Mouse (Mus musculus) MEL (cell line): ENCODE results near the gene Actr3. TPM values are rescaled to one million over a fixed set of nuclear protein-coding genes. Genes with fewer than 3 reads are reported as not detected.

Source experiments
- DNase-seq: peaks from one replicate; pipeline ENCODE4 v3.0.0; 2011; ENCODE audit warnings: low read depth, low spot score
- H3K27ac ChIP-seq: 2 replicates; pipeline ENCODE4 v1.5.1; 2012; ENCODE audit warnings: low read depth, mild to moderate bottlenecking, control low read depth, low read length, moderate library complexity; ENCODE audit not compliant: control insufficient read depth
- H3K27me3 ChIP-seq, 2 experiments: fragments of 150-350 bp in 1 of 2; sonication (generic) in 1 of 2; 2 replicates each; pipeline ENCODE4 v1.6.1; 2012; ENCODE audit warnings: low read length in 2 of 2, mild to moderate bottlenecking in 2 of 2, improper control_type of control experiment in 1 of 2, moderate library complexity in 1 of 2; ENCODE audit not compliant: insufficient read depth in 2 of 2, control insufficient read depth in 1 of 2
- H3K36me3 ChIP-seq, 2 experiments: 2 replicates each; pipeline ENCODE4 v1.6.1; 2012 to 2014; ENCODE audit warnings: low read length in 2 of 2, improper control_type of control experiment in 1 of 2, inconsistent platforms in 1 of 2, mild to moderate bottlenecking in 1 of 2; ENCODE audit not compliant: insufficient read depth in 2 of 2, control insufficient read depth in 1 of 2
- H3K4me1 ChIP-seq, 2 experiments: fragments of 150-350 bp in 1 of 2; sonication (generic) in 1 of 2; 2 replicates each; pipeline ENCODE4 v1.6.1; 2012; ENCODE audit warnings: low read length in 2 of 2, improper control_type of control experiment in 1 of 2, mild to moderate bottlenecking in 1 of 2; ENCODE audit not compliant: insufficient read depth in 2 of 2, control insufficient read depth in 1 of 2
- H3K4me3 ChIP-seq, 2 experiments: fragments of 150-350 bp in 1 of 2; sonication (generic) in 1 of 2; 2 replicates each; pipeline ENCODE4 v1.5.1; 2012; ENCODE audit warnings: low read depth in 2 of 2, low read length in 2 of 2, mild to moderate bottlenecking in 2 of 2, moderate library complexity in 2 of 2, control low read depth in 1 of 2, improper control_type of control experiment in 1 of 2; ENCODE audit not compliant: control insufficient read depth in 1 of 2, insufficient read depth in 1 of 2
- H3K79me2 ChIP-seq: 2 replicates; pipeline ENCODE4 v1.6.1; 2012; ENCODE audit warnings: mild to moderate bottlenecking, low read length, moderate library complexity; ENCODE audit not compliant: control insufficient read depth, poor library complexity, insufficient read depth
- H3K9ac ChIP-seq: 2 replicates; pipeline ENCODE4 v1.6.1; 2012; ENCODE audit warnings: low read depth, mild to moderate bottlenecking, control low read depth, low read length, moderate library complexity; ENCODE audit not compliant: control insufficient read depth, poor library complexity, severe bottlenecking
- H3K9me3 ChIP-seq: fragments of 150-350 bp; sonication (generic); replicated peaks from 2 replicates; pipeline ENCODE4 v1.6.1; 2012; ENCODE audit warnings: mild to moderate bottlenecking, low read length, improper control_type of control experiment, moderate library complexity; ENCODE audit not compliant: insufficient read depth
- BHLHE40 ChIP-seq: IDR thresholded peaks from 2 replicates; pipeline ENCODE4 v1.6.1; 2012; ENCODE audit warnings: low read depth, mild to moderate bottlenecking, inconsistent platforms, low read length, improper control_type of control experiment, borderline replicate concordance
- CHD1 ChIP-seq: IDR thresholded peaks from 2 replicates; pipeline ENCODE4 v1.6.1; 2012; ENCODE audit warnings: low read depth, mild to moderate bottlenecking, inconsistent platforms, low read length, improper control_type of control experiment
- CHD2 ChIP-seq: IDR thresholded peaks from 2 replicates; pipeline ENCODE4 v1.6.1; 2011; ENCODE audit warnings: low read length, improper control_type of control experiment
- CTCF ChIP-seq, 3 experiments: IDR thresholded peaks in 2 of 3; conservative IDR thresholded peaks in 1 of 3; 2 replicates each; pipeline ENCODE4 v1.5.1; 2011 to 2012; ENCODE audit warnings: low read length in 3 of 3, low read depth in 2 of 3, mild to moderate bottlenecking in 2 of 3, improper control_type of control experiment in 1 of 3, inconsistent platforms in 1 of 3, mixed read lengths in 1 of 3, moderate library complexity in 1 of 3; ENCODE audit not compliant: control insufficient read depth in 1 of 3, insufficient read depth in 1 of 3, poor library complexity in 1 of 3, severe bottlenecking in 1 of 3
- E2F4 ChIP-seq: IDR thresholded peaks from 2 replicates; pipeline ENCODE4 v1.6.1; 2011; ENCODE audit warnings: low read depth, low read length, improper control_type of control experiment, borderline replicate concordance
- ELF1 ChIP-seq: IDR thresholded peaks from 2 replicates; pipeline ENCODE4 v1.6.1; 2014; ENCODE audit warnings: low read depth, mild to moderate bottlenecking, inconsistent platforms, low read length, improper control_type of control experiment, moderate library complexity
- EP300 ChIP-seq, 2 experiments: IDR thresholded peaks; 2 replicates each; pipeline ENCODE4 v1.6.1; 2011; ENCODE audit warnings: improper control_type of control experiment in 2 of 2, low read length in 2 of 2, low read depth in 1 of 2, mild to moderate bottlenecking in 1 of 2
- ETS1 ChIP-seq: IDR thresholded peaks from 2 replicates; pipeline ENCODE4 v1.6.1; 2012; ENCODE audit warnings: low read depth, mild to moderate bottlenecking, inconsistent platforms, low read length, improper control_type of control experiment, moderate library complexity
- GATA1 ChIP-seq: IDR thresholded peaks from 2 replicates; pipeline ENCODE4 v1.6.1; 2011; ENCODE audit warnings: low read depth, low read length, improper control_type of control experiment
- HCFC1 ChIP-seq: IDR thresholded peaks from 2 replicates; pipeline ENCODE4 v1.6.1; 2012; ENCODE audit warnings: low read depth, mild to moderate bottlenecking, inconsistent platforms, low read length, improper control_type of control experiment, moderate library complexity
- KAT2A ChIP-seq: conservative IDR thresholded peaks from 2 replicates; pipeline ENCODE4 v1.6.1; 2012; ENCODE audit warnings: low read depth, low read length, improper control_type of control experiment, inconsistent platforms
- MAFK ChIP-seq: IDR thresholded peaks from 2 replicates; pipeline ENCODE4 v1.6.1; 2011; ENCODE audit warnings: low read depth, mild to moderate bottlenecking, low read length, improper control_type of control experiment, borderline replicate concordance
- MAX ChIP-seq: IDR thresholded peaks from 2 replicates; pipeline ENCODE4 v1.6.1; 2011; ENCODE audit warnings: low read length, improper control_type of control experiment
- MAZ ChIP-seq: IDR thresholded peaks from 2 replicates; pipeline ENCODE4 v1.6.1; 2012; ENCODE audit warnings: low read depth, mild to moderate bottlenecking, inconsistent platforms, low read length, improper control_type of control experiment
- MEF2A ChIP-seq: IDR thresholded peaks from 2 replicates; pipeline ENCODE4 v1.6.1; 2014; ENCODE audit warnings: low read depth, mild to moderate bottlenecking, inconsistent platforms, low read length, improper control_type of control experiment; ENCODE audit not compliant: poor library complexity, insufficient replicate concordance, severe bottlenecking; ENCODE audit errors: extremely low read depth
- MXI1 ChIP-seq: IDR thresholded peaks from 2 replicates; pipeline ENCODE4 v1.6.1; 2011; ENCODE audit warnings: mild to moderate bottlenecking, low read depth, low read length, improper control_type of control experiment
- MYB ChIP-seq: IDR thresholded peaks from 2 replicates; pipeline ENCODE4 v1.6.1; 2011; ENCODE audit warnings: mild to moderate bottlenecking, low read depth, low read length, improper control_type of control experiment
- MYC ChIP-seq: IDR thresholded peaks from 2 replicates; pipeline ENCODE4 v1.6.1; 2011; ENCODE audit warnings: low read depth, mild to moderate bottlenecking, low read length, improper control_type of control experiment, moderate library complexity
- NELFE ChIP-seq: IDR thresholded peaks from 2 replicates; pipeline ENCODE4 v1.6.1; 2011; ENCODE audit warnings: low read depth, low read length, improper control_type of control experiment
- NRF1 ChIP-seq: IDR thresholded peaks from 2 replicates; pipeline ENCODE4 v1.6.1; 2014; ENCODE audit warnings: low read depth, mild to moderate bottlenecking, inconsistent platforms, low read length, improper control_type of control experiment, moderate library complexity; ENCODE audit not compliant: poor library complexity, insufficient read depth, severe bottlenecking
- POLR2A ChIP-seq, 2 experiments: IDR thresholded peaks; 2 replicates each; pipeline ENCODE4 v1.6.1; 2011 to 2012; ENCODE audit warnings: low read length in 2 of 2, mild to moderate bottlenecking in 2 of 2, control low read depth in 1 of 2, improper control_type of control experiment in 1 of 2, low read depth in 1 of 2, moderate library complexity in 1 of 2; ENCODE audit not compliant: control insufficient read depth in 1 of 2, insufficient read depth in 1 of 2, poor library complexity in 1 of 2
- POLR2AphosphoS2 ChIP-seq: IDR thresholded peaks from 2 replicates; pipeline ENCODE4 v1.6.1; 2011; ENCODE audit warnings: low read length, improper control_type of control experiment
- RCOR1 ChIP-seq: IDR thresholded peaks from 2 replicates; pipeline ENCODE4 v1.6.1; 2012; ENCODE audit warnings: low read depth, mild to moderate bottlenecking, inconsistent platforms, low read length, improper control_type of control experiment
- SIN3A ChIP-seq: IDR thresholded peaks from 2 replicates; pipeline ENCODE4 v1.6.1; 2012; ENCODE audit warnings: low read length, improper control_type of control experiment, inconsistent platforms
- SMC3 ChIP-seq: IDR thresholded peaks from 2 replicates; pipeline ENCODE4 v1.6.1; 2011; ENCODE audit warnings: low read depth, low read length, improper control_type of control experiment
- TBP ChIP-seq: IDR thresholded peaks from 2 replicates; pipeline ENCODE4 v1.8.0; 2011; ENCODE audit warnings: low read depth, low read length, improper control_type of control experiment
- TCF12 ChIP-seq: IDR thresholded peaks from 2 replicates; pipeline ENCODE4 v1.6.1; 2014; ENCODE audit warnings: low read depth, mild to moderate bottlenecking, inconsistent platforms, low read length, improper control_type of control experiment, moderate library complexity
- UBTF ChIP-seq: IDR thresholded peaks from 2 replicates; pipeline ENCODE4 v1.6.1; 2012; ENCODE audit warnings: low read depth, mild to moderate bottlenecking, inconsistent platforms, low read length, improper control_type of control experiment, moderate library complexity, borderline replicate concordance; ENCODE audit not compliant: insufficient read depth
- USF1 ChIP-seq: IDR thresholded peaks from 2 replicates; pipeline ENCODE4 v1.6.1; 2014; ENCODE audit warnings: low read depth, mild to moderate bottlenecking, inconsistent platforms, low read length, improper control_type of control experiment, moderate library complexity
- USF2 ChIP-seq, 2 experiments: IDR thresholded peaks; 2 replicates each; pipeline ENCODE4 v1.6.1; 2011 to 2012; ENCODE audit warnings: improper control_type of control experiment in 2 of 2, low read length in 2 of 2, borderline replicate concordance in 1 of 2, inconsistent platforms in 1 of 2, low read depth in 1 of 2, mild to moderate bottlenecking in 1 of 2; ENCODE audit not compliant: insufficient read depth in 1 of 2
- ZC3H11A ChIP-seq: IDR thresholded peaks from 2 replicates; pipeline ENCODE4 v1.6.1; 2012; ENCODE audit warnings: low read depth, mild to moderate bottlenecking, inconsistent platforms, low read length, improper control_type of control experiment
- ZKSCAN1 ChIP-seq: IDR thresholded peaks from 2 replicates; pipeline ENCODE4 v1.6.1; 2012; ENCODE audit warnings: low read depth, mild to moderate bottlenecking, inconsistent platforms, low read length, improper control_type of control experiment, moderate library complexity
- ZMIZ1 ChIP-seq: IDR thresholded peaks from 2 replicates; pipeline ENCODE4 v1.6.1; 2012; ENCODE audit warnings: low read depth, mild to moderate bottlenecking, inconsistent platforms, low read length, improper control_type of control experiment, moderate library complexity
- ZNF384 ChIP-seq: IDR thresholded peaks from 2 replicates; pipeline ENCODE4 v1.6.1; 2012; ENCODE audit warnings: low read depth, mild to moderate bottlenecking, inconsistent platforms, low read length, improper control_type of control experiment
- polyA plus RNA-seq, 2 experiments: library from polyadenylated mRNA; stranded (reverse) in 1 of 2; unstranded in 1 of 2; fragments of >175 nt in 1 of 2; fragments of >200 nt in 1 of 2; gene quantifications; 2 replicates each; pipeline versions ENCODE4 v1.2.1 to v1.2.4; 2012; ENCODE audit warnings: low replicate concordance in 2 of 2, low read depth in 1 of 2; ENCODE audit not compliant: insufficient read length in 2 of 2, insufficient read depth in 1 of 2, missing spikeins in 1 of 2
- total RNA-seq: library from RNA; depleted of rRNA; stranded (reverse); fragments of 300-350 nt; gene quantifications from 2 replicates; pipeline ENCODE4 v1.2.3, GENCODE M21; 2012; rRNA removed

Gene Actr3
- total RNA-seq = 154 and 191 TPM in 2 replicates
- polyA plus RNA-seq = 100 to 1,000 TPM in 1 of 2 experiments, not detected in 1; 211 TPM

DNA sequence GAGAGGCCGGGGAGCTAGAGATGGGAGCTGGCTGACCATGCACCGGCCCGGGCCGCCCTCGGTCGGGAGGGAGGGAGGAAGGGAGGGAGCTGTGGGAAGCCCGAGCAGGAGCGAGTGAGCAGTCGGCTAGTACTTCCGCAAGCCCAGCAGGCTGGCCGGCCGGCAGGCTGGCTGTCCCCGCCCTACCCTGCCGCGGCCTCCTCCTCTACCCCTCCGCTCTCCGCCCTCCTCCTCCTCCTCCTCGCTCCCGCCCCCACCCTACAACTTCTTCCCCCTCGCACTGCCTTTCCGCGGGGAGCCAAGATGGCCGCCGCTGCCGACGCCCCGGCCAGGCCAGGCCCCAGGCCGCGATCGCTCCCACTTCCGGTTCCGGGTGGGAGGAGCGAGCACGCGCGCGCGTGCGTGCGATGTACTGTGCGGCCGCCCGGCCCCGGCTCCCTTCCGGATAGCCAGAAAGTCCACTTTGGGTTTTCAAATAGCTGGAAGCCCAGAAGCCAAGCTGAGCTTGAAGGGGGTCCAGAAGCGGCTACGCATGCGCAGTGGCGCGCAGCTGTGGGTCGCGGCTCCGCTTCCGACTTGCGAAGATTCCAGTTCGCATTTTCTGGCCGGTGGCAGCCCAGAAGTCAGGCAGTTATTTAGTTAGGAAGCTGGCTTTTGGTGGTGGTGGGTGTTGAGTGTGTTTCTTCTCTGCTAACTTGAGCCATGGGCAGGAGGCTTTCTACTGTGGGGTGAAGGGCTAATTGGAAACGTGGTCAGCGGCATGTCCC, at the start of gene Actr3:
Actr3 (minus strand) TSS at position 359 of the 767 bp plus-strand sequence.
- peak within 1 kb of the TSS; percentile 90 for H3K9ac ChIP-seq
- H3K36me3 ChIP-seq = peaks cover 0 to 49% of the 10 kb centered on the region in 2 experiments; a peak in 3 of 4 replicates
- H3K79me2 ChIP-seq = peaks cover 36% of the 10 kb centered on the region
- no peaks in the 10 kb centered on the region for H3K27me3 ChIP-seq
- H3K27ac ChIP-seq = peak within 1 kb of the TSS; percentile 82
- peak; percentile 99 for DNase-seq
- H3K4me3 ChIP-seq = peak within 1 kb of the TSS; percentile 65 to 85
- no peaks in the 10 kb centered on the region for H3K9me3 ChIP-seq
- H3K4me1 ChIP-seq = peaks cover 11 to 21% of the 10 kb centered on the region in 2 experiments
- TF ChIP-seq ELF1 (peak; percentile 98), ZMIZ1 (peak; percentile 90), SMC3 (no peak; the same call in 1 of the 2 replicates), ETS1 (peak; percentile 42; the same call in 1 of the 2 replicates), MAZ (peak; percentile 93), ZNF384 (no peak), POLR2A (IDR thresholded peaks at IDR 0.05; ENCODE audit: control insufficient read depth in 1 of 2, insufficient read depth in 1 of 2, low read depth in 1 of 2, low read length in 2 of 2, poor library complexity in 1 of 2) (peak; percentile 57 to 92), CHD1 (no peak), ZC3H11A (no peak), MYB (no peak), RCOR1 (peak; percentile 64; the same call in 1 of the 2 replicates), UBTF (no peak), HCFC1 (peak; percentile 89), POLR2AphosphoS2 (peak; percentile 93), TCF12 (peak; percentile 81), MAX (peak; percentile 62; the same call in 1 of the 2 replicates), EP300 (IDR thresholded peaks at IDR 0.05; ENCODE audit: low read depth in 1 of 2, low read length in 2 of 2) (peak in 1 of 2 experiments; percentile 50; a peak in 1 of 4 replicates), GATA1 (no peak), E2F4 (no peak), MEF2A (no peak), USF1 (0 out of 2 replicates have a peak, but pooled peaks have one; percentile 5), MYC (peak; percentile 64; the same call in 1 of the 2 replicates), SIN3A (peak; percentile 92), ZKSCAN1 (no peak), MAFK (no peak), BHLHE40 (no peak), CHD2 (no peak), USF2 (IDR thresholded peaks at IDR 0.05; ENCODE audit: borderline replicate concordance in 1 of 2, insufficient read depth in 1 of 2, low read depth in 1 of 2, low read length in 2 of 2) (no peak), NELFE (peak; percentile 95), NRF1 (peak; percentile 99), MXI1 (peak; percentile 42; the same call in 1 of the 2 replicates), CTCF (IDR thresholded peaks at IDR 0.05 in 2 of 3, conservative IDR thresholded peaks at IDR 0.05 in 1 of 3; ENCODE audit: control insufficient read depth in 1 of 3, insufficient read depth in 1 of 3, low read depth in 2 of 3, low read length in 3 of 3, poor library complexity in 1 of 3, severe bottlenecking in 1 of 3) (no peak), KAT2A (no peak; the same call in 1 of the 2 replicates), TBP (peak; percentile 95)
